Mouse (Mus musculus) brain, embryonic 14.5 days (tissue): ENCODE results near the gene Siva1.

Experiments used
- CTCF ChIP-seq: fragments of 200-500 bp; IDR thresholded peaks from 2 replicates; pipeline ENCODE4 v1.5.1; 2012; ENCODE audit warnings: inconsistent platforms, mild to moderate bottlenecking, moderate library complexity, borderline replicate concordance; ENCODE audit not compliant: insufficient read depth, insufficient read length; ENCODE audit errors: extremely low read depth
- POLR2A ChIP-seq: fragments of 200-500 bp; IDR thresholded peaks from 2 replicates; pipeline ENCODE4 v1.6.1; 2012; ENCODE audit warnings: mild to moderate bottlenecking, inconsistent platforms, borderline replicate concordance; ENCODE audit not compliant: poor library complexity, insufficient read depth, insufficient read length, severe bottlenecking; ENCODE audit errors: extremely low read depth

GRCm38 (mm10) chr12:112616668-112617067 lies 27.8 kb upstream of the Siva1 start:
- no peak for TF ChIP-seq POLR2A
- TF ChIP-seq CTCF: no peak
